13 mouse cellular contexts compared by ENCODE assay signal in genomic region chr5:89147282-89147790, GRCm38 (mm10).
DNase-seq lines count a peak whose midpoint lies in the region; ATAC-seq and TF ChIP-seq lines count a peak whose summit lies in the region.
"Had no signal": no experiment of that assay in that cellular context is flagged by ENCODE, and none has a peak within 500 bp of the region (broad histone marks: within the 10 kb centered on the region; RNA-seq: fewer than 3 reads in every experiment).

No protein-coding gene starts in this region.

- no peaks in the 10 kb centered on the region for H3K27me3 ChIP-seq in C2C12 (ENCODE audit: control insufficient read depth, insufficient read depth, insufficient read length)
- H3K27me3 ChIP-seq: heart, embryonic 13.5 days; limb, embryonic 12.5 days had no signal

- H3ac ChIP-seq in C2C12 (ENCODE audit: control insufficient read depth, insufficient read length, low read depth): no peak overlapping the region

- DNase-seq in gastrocnemius, adult 18-20 months (ENCODE audit: low spot score): peak; percentile 55
- DNase-seq in gastrocnemius, postnatal 36 days: no peak
- DNase-seq in induced T-regulatory cell, adult 2 months (ENCODE audit: low read depth): peak; percentile 1
- no peak for DNase-seq in heart, postnatal 36 days
- DNase-seq in frontal cortex, postnatal 14 days (ENCODE audit: low spot score in 2 of 2): no peak
- DNase-seq: cerebellum, adult 18-20 months; lung, postnatal 36 days had no signal

- ATAC-seq in megakaryocyte, adult 5-6 weeks (ENCODE audit: poor library complexity, severe bottlenecking): 0 out of 2 replicates have a peak, but pooled peaks have one; percentile 18
- no peak for ATAC-seq in frontal cortex, adult (ENCODE audit: low TSS enrichment)

- H3K79me2 ChIP-seq in C2C12 (ENCODE audit: control insufficient read depth, insufficient read depth): no peaks in the 10 kb centered on the region

- H3K79me3 ChIP-seq in C2C12 (ENCODE audit: low read depth): no peaks in the 10 kb centered on the region

- no peaks in the 10 kb centered on the region for H3K36me3 ChIP-seq in C2C12 (ENCODE audit: control insufficient read depth, insufficient read depth)
- H3K36me3 ChIP-seq: heart, embryonic 13.5 days; limb, embryonic 12.5 days had no signal

- intact Hi-C loops in gastrocnemius, postnatal 36 days (cut with DNase I): loop anchor here (5.0 kb wide), 1 partner anchor 215 kb away; no protein-coding TSS in a partner anchor
- intact Hi-C loops in heart, postnatal 36 days (cut with DNase I): no loop called here

- H3K4me3 ChIP-seq in C2C12 (ENCODE audit: insufficient read depth, poor library complexity, severe bottlenecking): no peak overlapping the region
- H3K4me3 ChIP-seq: erythroblast, embryonic 14.5 days; heart, embryonic 13.5 days; limb, embryonic 12.5 days had no signal

- no peak for TF ChIP-seq CTCF in C2C12 (IDR thresholded peaks at IDR 0.05; ENCODE audit: control insufficient read depth, insufficient read depth, insufficient read length)

TF ChIP-seq in C2C12, 6 proteins besides CTCF, POLR2A, EP300 and RAD21:
- TF ChIP-seq FOSL1 (IDR thresholded peaks at IDR 0.05; ENCODE audit: insufficient read depth, low read length, poor library complexity, severe bottlenecking): peak; percentile 33
- TF ChIP-seq MYOG (IDR thresholded peaks at IDR 0.05; ENCODE audit: control insufficient read depth, extremely low read depth, insufficient read length): no peak
- no peak for TF ChIP-seq MAX (IDR thresholded peaks at IDR 0.05)
- peak; percentile 75 for TF ChIP-seq USF1 (IDR thresholded peaks at IDR 0.05; ENCODE audit: low read depth)
- no peak for TF ChIP-seq CEBPB (IDR thresholded peaks at IDR 0.05; ENCODE audit: low read depth)
- no peak for TF ChIP-seq MYOD1 (IDR thresholded peaks at IDR 0.05; ENCODE audit: control insufficient read depth, insufficient read length, low read depth)

Comparison
In these comparisons a context has a peak if more than half of its experiments do, and no peak if none do; other contexts are left out.
1. DNase-seq: peak in gastrocnemius, adult 18-20 months (single experiment) and induced T-regulatory cell, adult 2 months (single experiment); none in gastrocnemius, postnatal 36 days (0 of 2), heart, postnatal 36 days (0 of 2) and frontal cortex, postnatal 14 days (0 of 2).